Mouse (Mus musculus): Measurements from ENCODE around the gene Ash1l.

DNA sequence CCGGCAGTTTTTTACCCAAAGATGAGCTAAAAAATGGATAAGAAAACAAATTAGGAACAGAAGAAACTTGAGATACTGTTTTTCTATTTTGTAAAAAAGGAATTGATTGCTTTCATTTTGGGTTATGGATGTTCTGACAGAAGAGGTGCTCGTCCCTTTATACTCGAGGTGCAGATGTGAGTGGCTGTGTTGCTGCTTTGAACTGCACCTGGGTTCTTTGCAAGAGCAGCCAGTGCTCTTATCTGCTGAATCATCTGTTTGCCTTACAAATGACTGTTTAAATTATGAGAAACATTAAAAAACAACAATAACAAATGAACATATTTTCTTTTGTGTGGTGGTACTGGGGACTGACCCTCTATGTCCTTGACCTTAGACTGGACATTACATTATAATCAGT is 20.9 kb upstream of the Ash1l start:
- no peak for TF ChIP-seq POLR2A (IDR thresholded peaks at IDR 0.05; ENCODE audit: insufficient read length, low read depth)
- TF ChIP-seq MYOD1 (IDR thresholded peaks at IDR 0.05; ENCODE audit: control insufficient read depth in 1 of 3, insufficient read length in 2 of 3, low read depth in 2 of 3) = no peak
- TF ChIP-seq TCF12 (IDR thresholded peaks at IDR 0.05; ENCODE audit: insufficient read depth, poor library complexity, severe bottlenecking) = no peak
- no peak for TF ChIP-seq USF1 (IDR thresholded peaks at IDR 0.05; ENCODE audit: low read depth)
- no peak for TF ChIP-seq E2F4 (IDR thresholded peaks at IDR 0.05; ENCODE audit: insufficient read depth)
- TF ChIP-seq TCF3 (IDR thresholded peaks at IDR 0.05; ENCODE audit: insufficient read length, low read depth) = no peak
- no peak for TF ChIP-seq MYOG (IDR thresholded peaks at IDR 0.05; ENCODE audit: control insufficient read depth in 1 of 3, insufficient read depth in 1 of 3, insufficient read length in 2 of 3, low read depth in 2 of 3)
- no peak for TF ChIP-seq MAX (IDR thresholded peaks at IDR 0.05; ENCODE audit: low read depth)
- no peak for TF ChIP-seq SRF (IDR thresholded peaks at IDR 0.05; ENCODE audit: control insufficient read depth, insufficient read length, low read depth)
- no peak for TF ChIP-seq CEBPB (IDR thresholded peaks at IDR 0.05; ENCODE audit: insufficient read depth, poor library complexity, severe bottlenecking)
- no peak for TF ChIP-seq POLR2AphosphoS2 (IDR thresholded peaks at IDR 0.05; ENCODE audit: insufficient read length, low read depth)
- no peak for TF ChIP-seq REST (IDR thresholded peaks at IDR 0.05; ENCODE audit: insufficient read depth, insufficient read length)

All from myocyte (in vitro differentiated cells).